Mouse (Mus musculus) CD8-positive naive resting alpha-beta T cell, adult 2 months (primary cell): Measurements from ENCODE around the gene Tnni1.

Experiments used
- DNase-seq, 2 experiments: peaks; one replicate each; pipeline ENCODE4 v3.0.0; 2022; ENCODE audit warnings: low read depth in 2 of 2, low spot score in 2 of 2

Gene Tnni1

DNA sequence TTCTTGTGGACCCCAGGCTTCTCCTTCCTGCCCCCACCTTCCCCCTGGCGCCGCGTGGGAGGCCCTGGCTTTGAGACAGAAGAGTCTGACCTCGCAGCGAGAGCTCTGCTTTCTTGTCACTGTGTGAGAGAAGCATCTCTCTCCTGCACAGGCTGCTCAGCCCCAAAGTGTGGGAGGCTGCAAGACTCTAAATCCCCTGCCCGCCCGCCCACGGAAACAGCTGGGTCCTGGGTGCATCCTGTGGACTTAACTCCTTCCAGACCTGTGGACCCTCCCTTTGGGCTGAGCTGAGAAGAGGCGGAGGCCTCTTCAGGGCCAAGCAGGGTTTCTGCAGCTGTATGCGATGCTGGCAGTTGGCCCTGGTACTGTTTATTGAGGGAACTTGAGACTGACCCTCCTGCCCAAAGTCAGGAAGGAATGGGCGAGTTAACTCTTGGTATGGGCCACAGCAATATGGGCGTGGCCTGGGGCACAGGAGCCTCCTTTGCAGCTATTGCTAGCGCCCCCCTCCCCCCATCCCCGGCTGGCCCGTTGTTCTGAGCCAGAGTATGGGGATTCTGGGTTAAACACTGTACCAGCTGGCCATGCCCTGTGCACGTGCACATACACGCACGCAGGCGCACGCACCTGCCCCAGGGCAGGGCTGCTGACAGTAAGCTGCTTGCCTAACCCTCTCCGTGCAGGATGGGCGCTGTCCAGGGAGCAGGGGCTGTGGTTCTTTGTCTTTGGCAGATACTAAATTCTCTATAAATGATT lies at the start of gene Tnni1:
TSS of gene Tnni1 (plus strand) at position 655 of the 756 bp plus-strand sequence.
- DNase-seq, result no peak

GRCm38 (mm10) chr1:135729821-135730220 lies 49.4 kb upstream of the Tnni1 start:
- DNase-seq, result no peak

GRCm38 (mm10) chr1:135730296-135730695 lies 48.9 kb upstream of the Tnni1 start:
- DNase-seq, result no peak

- DNase-seq, result no peak
These were observed 47.8 kb upstream of the Tnni1 start for GRCm38 (mm10) chr1:135731393-135731792.

GRCm38 (mm10) chr1:135731897-135732684 lies 47.1 kb upstream of the Tnni1 start:
- DNase-seq, result no peak

- no peak for DNase-seq
These were observed 44.9 kb upstream of the Tnni1 start for GRCm38 (mm10) chr1:135734225-135734937.

DNA sequence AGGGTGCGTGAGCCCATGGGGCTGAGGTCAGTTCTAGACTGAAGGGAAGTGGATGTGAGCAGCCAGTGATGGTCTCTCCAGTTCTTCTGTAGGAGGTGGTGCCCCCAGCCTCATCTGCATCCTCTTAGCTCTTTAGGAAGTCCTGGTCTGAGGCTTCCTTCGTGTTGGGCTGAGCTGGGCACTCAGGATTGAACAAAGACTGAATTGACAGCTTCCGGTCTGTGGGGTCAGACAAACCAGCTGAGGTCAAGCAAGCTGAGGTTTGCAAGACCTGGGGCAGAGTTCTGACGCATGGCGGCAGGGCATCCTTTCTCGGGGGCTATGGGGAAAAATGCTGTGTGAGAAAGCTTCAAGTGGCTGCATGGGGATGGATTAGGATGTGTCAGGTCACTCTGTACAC lies 43.8 kb upstream of the Tnni1 start:
- DNase-seq, result no peak

DNA sequence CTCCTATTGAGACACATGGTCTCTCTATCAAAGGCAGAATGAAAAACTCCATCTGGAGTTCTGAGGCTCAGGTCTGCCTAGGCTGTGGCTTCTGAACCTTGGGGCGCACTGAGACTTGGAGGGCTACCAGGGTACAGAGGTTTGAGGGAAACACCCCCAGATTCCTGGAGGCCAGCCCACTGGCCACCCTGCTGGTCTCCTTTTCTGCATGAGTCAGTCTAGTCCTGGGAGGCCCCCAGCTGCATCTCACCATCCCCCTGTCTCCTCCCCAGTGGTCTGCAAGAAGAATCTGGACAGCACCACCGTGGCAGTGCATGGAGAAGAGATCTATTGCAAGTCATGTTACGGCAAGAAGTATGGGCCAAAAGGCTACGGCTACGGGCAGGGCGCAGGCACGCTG lies 34.2 kb upstream of the Tnni1 start:
- no peak for DNase-seq

DNA sequence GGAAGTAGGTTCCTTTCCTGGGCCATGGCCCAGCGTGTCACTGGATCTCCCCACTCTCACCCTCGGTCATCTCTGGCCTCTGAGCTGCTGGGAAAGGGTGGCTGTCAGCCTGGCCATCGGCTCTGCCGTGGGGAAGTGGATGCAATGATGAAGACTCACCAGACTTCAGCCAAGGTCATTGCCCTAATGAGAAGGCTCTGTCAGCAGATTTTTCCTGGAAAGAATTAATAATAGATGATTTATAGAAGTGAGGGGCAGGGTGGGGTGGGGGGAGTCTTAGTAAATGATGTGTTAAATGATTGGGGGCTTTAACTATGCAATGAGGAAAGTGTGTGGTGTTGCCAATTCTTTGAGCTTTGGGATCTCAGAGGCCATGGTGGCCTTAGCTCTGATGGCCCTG lies 33.0 kb upstream of the Tnni1 start:
- DNase-seq, result no peak

DNA sequence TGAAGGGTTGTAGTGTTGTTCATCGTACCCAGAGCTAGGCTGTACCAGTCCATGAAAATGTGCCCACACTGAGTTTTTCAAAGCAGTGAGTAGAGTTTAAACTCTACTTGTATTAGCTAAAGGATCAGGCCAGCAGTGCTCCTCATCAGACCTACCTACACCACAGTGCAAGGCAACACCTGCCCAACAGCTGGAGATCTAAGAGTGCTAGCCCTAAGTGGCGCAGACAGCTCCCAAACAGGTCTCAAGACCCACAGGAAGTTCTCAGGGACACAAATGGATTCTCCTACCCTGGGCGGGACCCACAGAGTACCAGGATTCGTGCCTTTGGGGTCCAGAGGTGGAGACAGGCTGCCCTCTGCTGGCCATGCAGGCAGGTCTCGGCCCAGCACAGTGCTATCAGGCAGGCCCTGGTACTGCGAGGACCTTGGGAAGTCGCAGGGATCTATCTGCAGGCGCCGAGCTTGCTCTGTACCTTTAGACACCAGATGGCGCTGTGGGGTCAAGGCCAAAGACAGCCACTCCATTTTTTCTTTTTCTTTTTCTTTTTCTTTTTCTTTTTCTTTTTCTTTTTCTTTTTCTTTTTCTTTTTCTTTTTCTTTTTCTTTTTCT lies 26.4 kb upstream of the Tnni1 start:
- peak; percentile 88 to 90 for DNase-seq

- DNase-seq, result no peak
These were observed 23.9 kb upstream of the Tnni1 start for GRCm38 (mm10) chr1:135755287-135755686.

DNA sequence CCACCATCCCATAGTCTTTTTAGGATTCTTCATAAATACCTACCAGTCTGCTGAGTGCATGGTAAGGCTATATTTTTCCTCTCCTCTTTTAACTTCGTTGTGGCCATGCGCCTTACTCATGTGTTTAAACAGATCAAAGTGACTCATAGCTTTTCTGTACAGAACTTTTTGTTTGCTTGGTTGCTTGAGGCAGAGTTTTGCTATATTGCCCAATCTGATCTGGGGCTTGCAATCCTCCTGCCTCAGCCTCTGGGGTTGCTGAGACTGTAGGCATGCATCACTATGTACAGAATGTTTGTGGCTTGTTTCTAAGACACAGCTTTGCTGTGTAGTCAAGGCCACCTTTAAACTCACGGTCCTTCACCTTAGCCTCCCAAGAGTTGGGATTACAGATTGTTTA lies 23.3 kb upstream of the Tnni1 start:
- DNase-seq, result no peak

- DNase-seq, result no peak
These were observed 21.9 kb upstream of the Tnni1 start for GRCm38 (mm10) chr1:135757287-135757686.

DNA sequence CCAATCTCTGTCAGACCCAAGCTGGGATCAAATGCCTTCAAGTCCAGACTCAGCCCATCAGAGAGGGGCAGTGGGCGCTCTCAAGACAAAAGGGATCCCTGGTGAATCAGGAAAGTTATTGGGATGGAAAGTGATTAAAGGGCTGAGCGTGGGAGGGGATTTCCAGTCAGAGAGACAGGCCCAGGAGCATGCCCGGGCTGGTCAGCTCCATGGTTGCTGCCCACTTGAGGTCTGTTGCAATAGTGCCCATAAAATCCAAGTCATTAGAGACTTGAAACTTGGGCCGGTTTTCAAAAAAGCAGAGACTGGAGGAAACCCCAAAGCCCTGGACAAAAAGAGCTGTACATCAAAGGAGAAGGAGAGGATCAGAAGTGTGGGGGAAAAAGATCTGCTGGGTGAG lies 19.5 kb upstream of the Tnni1 start:
- no peak for DNase-seq

GRCm38 (mm10) chr1:135760216-135760615 lies 19.0 kb upstream of the Tnni1 start:
- no peak for DNase-seq

- DNase-seq, result no peak
These were observed 17.5 kb upstream of the Tnni1 start for GRCm38 (mm10) chr1:135761728-135762127.

- no peak for DNase-seq
These were observed 15.6 kb upstream of the Tnni1 start for GRCm38 (mm10) chr1:135763503-135764205.

- DNase-seq, result no peak
These were observed 15.1 kb upstream of the Tnni1 start for GRCm38 (mm10) chr1:135764206-135764528.

DNA sequence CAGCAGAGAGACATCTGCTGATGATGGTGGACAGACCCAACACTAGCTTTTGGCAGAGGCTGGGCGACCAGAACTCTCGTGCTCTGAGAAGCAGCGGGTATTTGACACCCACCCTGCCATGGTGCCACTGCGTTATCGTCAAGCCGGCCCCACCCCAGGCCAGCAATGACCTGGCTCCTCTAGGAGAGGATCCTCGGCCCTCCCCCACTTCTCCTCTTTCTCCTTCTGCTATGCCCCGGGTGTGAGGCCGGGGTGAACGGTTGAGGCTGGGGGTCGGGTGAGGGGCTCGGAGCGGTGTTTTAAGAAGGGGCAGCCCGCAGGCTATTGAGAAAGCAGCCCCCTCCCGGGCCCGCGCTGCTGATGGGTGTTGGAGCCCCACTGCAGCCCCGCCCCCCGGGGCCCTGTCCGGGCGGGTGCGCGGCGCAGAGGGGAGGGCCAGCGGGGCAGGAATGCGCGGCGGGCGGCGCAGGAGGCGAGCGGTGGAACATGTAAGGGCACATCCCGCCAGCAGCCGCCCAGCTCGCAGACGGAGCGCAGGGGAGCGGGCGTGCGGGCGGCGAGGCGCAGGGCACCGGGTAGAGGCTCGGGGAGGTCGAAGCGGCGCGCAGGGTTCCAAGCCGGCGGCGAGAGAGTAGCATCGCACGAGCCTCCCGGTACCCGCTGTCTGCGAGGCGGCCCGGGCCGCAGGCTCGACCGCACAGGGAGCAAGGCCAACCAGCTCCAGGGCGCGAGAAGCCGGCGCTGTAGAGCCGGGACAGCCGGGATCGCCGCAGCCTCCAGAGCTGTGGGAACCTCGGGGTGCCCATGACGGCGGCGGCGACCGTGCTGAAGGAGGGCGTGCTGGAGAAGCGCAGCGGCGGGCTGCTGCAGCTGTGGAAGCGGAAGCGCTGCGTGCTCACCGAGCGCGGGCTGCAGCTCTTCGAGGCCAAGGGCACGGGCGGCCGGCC lies 13.3 kb upstream of the Tnni1 start, which contains the start of gene Phlda3:
TSS of gene Phlda3 (plus strand) at position 475 of the 947 bp plus-strand sequence.
- peak; percentile 26 for DNase-seq
